Mouse (Mus musculus): ENCODE measurements at regions not wholly inside any gene's neighbourhood (a gene's known extent, or its start where the extent isn't known, plus 50 kb on each side); places are given as distances from the start of the nearest gene placed in this dataset.

DNA sequence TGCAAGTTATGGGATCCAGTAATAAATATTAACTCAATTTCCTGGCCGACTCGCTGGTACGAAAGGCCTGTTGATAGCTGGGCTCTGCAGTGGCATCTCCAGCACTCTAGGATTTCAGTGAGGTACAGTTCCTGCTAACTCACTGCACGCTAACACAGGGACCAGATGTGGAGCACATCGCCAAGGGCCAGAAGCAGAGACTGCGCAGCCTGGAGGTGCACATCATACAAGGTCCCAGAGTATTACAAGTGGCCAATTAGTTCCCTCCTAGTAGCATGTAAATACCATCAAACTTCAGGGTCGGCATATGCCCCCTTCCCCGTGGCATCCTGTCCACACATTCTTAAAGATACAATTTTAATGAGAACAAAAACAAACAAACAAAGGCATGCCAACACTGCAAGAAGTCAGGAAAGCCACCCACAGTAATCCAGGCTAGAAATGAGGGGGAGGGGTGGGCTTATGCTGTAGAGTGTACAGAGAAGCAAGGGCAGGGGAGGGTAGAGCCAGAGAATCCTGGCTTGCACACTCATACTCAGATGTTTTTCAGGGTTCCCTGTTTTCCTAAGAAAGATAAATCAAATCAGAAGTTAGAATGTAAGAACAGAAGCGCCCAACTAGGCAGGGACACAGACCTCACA lies 419.9 kb upstream of the Mctp2 start:
- TF ChIP-seq CTCF (IDR thresholded peaks at IDR 0.05; ENCODE audit: low read depth) = no peak
- no peak for TF ChIP-seq EP300 (optimal IDR thresholded peaks at IDR 0.05)
